Mouse (Mus musculus) heart, adult 11 months (tissue): ENCODE results near the gene Pdss2.

ENCODE experiments used
- DNase-seq: peaks from one replicate; pipeline ENCODE4 v3.0.0; 2022

Gene Pdss2

DNA sequence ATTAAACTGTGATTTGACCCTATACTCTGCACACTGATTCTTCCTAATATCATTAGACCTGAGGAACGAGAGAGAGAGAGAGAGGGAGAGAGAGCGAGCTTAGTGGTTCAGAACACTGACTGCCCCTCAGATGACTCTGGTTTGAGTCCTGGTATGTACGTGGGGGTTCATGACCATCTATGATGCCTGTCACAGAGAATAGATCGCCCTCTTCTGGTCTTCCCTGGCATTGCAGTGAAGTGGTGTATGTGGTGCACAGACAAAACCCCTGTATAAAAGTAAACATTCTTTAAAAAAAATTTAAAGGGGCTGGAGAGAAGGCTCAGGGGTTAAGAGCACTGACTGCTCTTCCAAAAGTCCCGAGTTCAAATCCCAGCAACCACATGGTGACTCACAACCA, 157.0 kb downstream of the Pdss2 start:
- peak; percentile 89 for DNase-seq

GRCm38 (mm10) chr10:43378732-43379644, 157.7 kb downstream of the Pdss2 start:
- DNase-seq = peak; percentile 84

- DNase-seq = peak; percentile 34
Measured at GRCm38 (mm10) chr10:43382660-43383059, 161.4 kb downstream of the Pdss2 start.

DNA sequence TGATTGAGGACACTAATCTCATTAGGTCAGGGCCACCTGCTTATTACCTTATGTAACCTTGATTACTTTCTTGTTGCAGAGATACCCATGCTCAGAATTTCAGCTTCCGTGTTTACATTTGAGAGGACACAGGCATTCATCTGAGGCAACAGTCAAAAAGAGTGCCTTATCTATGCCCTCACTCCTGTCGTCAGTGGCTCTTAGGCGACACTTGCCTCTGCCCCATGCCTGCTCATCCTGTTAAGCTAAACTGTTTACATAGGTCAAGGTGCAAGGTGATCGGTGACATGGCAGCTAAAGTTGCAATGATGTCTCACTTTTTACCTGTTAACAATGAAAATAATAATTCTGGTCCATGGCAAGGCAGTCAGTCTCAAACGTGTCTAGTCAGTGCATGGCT, 163.3 kb downstream of the Pdss2 start:
- peak; percentile 42 for DNase-seq

- peak; percentile 66 for DNase-seq
Measured at GRCm38 (mm10) chr10:43392921-43393320, 171.6 kb downstream of the Pdss2 start.

DNA sequence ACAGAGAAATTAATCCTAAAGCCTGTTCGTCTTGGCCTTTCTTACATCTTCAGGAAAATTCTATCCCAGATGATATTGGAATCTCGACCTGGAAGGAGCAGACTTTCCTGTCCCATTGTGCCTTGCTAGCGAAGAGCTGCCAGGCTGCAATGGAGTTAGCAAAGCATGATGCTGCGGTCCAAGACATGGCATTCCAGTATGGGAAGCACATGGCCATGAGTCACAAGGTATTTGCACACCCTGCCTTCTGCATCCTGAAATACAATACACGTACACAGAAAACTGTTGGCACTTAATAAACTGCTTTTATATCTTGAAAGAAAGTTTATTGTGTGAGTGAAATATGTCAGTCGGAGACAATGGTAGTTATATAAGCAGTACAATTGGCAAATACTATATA, 172.5 kb downstream of the Pdss2 start:
- peak; percentile 22 for DNase-seq

GRCm38 (mm10) chr10:43395824-43396223, 174.5 kb downstream of the Pdss2 start:
- no peak for DNase-seq

DNA sequence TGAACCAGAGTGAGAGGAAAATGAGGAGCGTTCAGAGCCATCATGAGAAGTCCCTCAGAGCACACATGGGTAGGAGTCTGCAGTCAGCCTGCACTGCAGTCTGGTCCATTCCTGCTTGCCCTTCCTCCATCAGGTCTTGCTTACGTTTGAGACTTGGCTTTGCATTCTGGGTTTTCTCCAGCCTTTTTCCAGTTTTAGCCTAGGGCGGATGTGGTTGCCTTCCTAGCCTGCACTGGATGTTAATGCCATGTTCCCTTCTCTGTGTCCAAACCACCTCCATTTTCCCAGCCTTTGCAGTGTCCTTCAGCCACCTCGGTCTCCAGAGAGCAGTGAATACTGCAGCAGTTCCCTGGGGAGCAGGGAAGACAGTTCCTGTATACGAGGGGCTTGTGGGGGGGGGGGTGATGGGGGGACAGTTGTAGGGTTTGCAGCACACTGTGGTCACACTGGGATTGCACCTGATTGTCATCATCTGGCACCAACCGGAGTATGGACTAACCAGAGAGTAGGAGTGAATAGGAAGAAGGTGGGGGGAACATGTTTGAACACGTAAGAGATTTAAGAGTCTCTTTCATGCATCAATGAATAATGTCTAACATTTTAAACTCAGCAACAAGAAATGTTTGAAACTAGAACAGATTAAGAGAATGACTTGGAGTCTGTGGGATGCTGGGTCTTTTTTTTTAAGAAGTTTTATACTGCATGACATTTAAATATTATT, 178.5 kb downstream of the Pdss2 start:
- peak; percentile 59 for DNase-seq

DNA sequence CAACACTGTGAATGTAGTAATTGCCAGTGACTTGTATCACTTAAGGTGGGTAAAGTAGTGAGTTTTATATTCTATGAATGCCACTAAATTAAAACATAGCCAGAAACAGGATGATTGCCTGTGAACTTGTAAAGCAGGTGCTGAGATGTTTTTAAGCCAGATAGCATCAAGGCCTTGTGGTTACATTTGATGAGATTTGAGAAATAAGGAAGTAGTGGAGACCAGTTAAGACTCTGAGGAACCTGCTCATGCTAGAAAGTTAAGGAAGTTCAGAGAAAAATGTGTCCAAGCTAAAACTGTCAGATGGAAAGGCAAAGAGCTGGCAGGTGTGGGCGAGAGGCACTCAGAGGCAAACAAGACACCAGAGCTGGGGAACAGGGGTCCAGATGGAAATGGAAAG, 184.8 kb downstream of the Pdss2 start:
- no peak for DNase-seq

DNA sequence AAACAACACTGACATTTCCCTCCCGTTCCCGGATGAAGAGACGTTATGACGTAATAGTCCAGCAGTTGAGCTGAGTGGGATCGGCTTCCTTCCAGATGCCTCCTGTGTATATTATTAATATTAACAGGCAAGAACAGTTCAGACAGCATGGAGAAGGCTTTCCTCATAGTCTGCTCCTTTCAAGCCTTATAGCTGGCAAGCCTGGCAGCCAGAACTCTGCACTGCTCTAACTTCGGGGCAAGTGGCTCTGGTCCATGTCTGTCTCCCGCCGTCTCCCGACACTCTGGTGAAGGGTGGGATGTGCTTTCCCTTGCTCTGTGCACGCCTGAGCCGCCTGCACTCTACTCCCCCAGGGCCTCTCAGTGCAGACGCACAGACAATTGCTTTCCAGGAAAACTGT, 185.6 kb downstream of the Pdss2 start:
- peak; percentile 63 for DNase-seq

GRCm38 (mm10) chr10:43409506-43410230, 188.4 kb downstream of the Pdss2 start:
- peak; percentile 93 for DNase-seq

GRCm38 (mm10) chr10:43411164-43411563, 189.9 kb downstream of the Pdss2 start:
- DNase-seq = peak; percentile 31

- peak; percentile 73 for DNase-seq
Measured at GRCm38 (mm10) chr10:43417346-43417745, 196.1 kb downstream of the Pdss2 start.

DNA sequence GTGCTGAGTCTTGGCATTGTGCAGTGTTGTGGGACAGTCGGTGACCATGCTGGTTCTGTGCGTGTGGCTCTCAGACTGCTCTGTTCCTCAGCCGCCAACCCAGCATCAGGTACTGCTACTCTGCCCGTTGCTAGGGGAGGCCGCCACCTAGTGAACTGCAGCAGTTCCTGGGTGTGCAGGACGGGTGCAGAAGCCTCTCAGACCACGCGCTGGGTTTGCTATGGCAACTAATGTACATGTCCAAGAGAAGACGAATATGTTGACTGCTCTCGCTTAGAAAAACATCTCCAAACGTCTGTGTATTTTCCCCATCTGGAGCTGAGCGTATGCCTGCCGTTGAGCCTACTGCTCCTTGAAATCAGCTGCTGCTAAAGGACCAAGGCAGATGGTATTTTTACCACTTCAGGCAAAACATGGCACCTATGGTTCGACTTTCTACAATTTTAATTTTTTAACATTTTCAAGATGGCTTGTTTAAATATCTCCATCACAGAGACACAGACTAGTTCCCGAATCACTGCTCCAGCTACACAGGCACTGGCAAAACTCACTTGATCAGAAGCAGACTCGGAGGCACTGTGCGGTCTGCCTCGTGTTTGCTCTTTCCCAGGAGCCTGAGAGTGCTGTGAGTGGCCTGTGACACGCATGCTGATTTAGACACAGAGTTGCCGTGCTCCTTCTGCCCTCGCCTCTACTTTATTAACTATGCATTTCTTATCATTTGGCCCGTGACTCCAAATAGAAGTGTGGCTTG, 199.6 kb downstream of the Pdss2 start:
- no peak for DNase-seq

- no peak for DNase-seq
Measured at GRCm38 (mm10) chr10:43422061-43422770, 200.9 kb downstream of the Pdss2 start.

- peak; percentile 94 for DNase-seq
Measured at GRCm38 (mm10) chr10:43424545-43424944, 203.3 kb downstream of the Pdss2 start.

DNA sequence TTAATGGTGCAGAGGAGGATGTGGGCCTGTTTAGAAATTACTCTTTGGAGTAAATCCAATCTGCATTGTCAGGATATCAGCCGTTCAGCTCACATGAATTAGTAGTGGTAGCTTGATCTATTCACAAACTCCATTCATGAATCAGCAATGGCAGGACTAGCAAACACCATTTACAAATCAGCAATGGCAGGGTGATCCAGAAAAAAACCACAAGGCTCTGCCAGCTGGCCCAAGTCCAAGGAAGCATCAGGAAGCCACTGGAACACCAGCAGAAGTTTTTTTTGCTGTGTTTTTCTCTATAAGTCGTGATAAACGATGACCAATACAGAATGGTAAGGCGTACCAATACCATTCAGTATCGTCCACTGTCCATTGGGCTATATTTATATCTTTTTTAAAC, 209.3 kb downstream of the Pdss2 start:
- DNase-seq = no peak

GRCm38 (mm10) chr10:43434326-43434725, 213.0 kb downstream of the Pdss2 start:
- DNase-seq = no peak

DNA sequence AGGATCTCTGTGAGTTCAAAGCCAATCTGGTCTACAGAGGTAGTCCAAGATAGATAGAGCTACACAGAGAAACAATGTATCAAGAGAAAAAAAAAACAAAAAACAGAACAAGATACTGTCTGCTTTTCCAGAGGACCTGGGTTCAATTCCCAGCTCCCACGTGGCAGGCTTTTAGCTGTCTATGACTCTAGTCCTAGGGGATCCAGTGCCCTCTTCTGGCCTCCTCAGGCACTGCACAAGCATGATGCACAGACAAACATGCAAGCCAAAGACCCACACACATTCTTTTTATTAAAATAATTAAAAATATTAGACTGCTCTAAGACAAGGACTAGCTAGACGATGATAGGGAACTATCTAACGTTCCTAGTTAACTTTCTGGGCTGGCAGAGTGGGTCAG, 214.5 kb downstream of the Pdss2 start:
- DNase-seq = no peak

GRCm38 (mm10) chr10:43439492-43439941, 218.2 kb downstream of the Pdss2 start:
- no peak for DNase-seq

DNA sequence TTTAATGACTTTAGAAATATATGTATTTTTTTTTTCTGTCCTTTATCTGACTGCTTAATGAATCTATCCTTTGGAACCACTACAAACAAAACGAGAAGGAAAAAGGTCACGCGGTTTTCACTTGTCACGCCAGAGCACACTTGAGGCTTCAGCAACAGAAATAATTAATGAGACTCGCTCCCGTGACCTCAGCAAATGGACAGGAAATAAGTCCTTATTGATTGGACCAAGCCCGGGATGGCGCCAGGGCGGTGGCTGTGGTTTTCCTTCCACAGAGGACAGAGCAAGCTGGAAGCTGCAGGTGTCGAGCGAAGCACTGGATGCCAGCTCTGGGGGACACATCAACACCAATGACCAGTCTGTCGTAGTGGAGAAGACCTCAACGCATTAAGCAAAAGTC, 218.8 kb downstream of the Pdss2 start:
- DNase-seq = no peak
